Mouse (Mus musculus) myocyte (in vitro differentiated cells): ENCODE measurements around the gene 3100002H09Rik. TPM values are rescaled to one million over a fixed set of nuclear protein-coding genes. Genes with fewer than 3 reads are reported as not detected.

ENCODE experiments used
- H3K27me3 ChIP-seq: one replicate; pipeline ENCODE4 v1.6.1; 2011; ENCODE audit not compliant: control insufficient read depth, insufficient read depth, insufficient read length
- H3K36me3 ChIP-seq: one replicate; pipeline ENCODE4 v1.6.1; 2011; ENCODE audit not compliant: control insufficient read depth, insufficient read depth
- H3K4me2 ChIP-seq: one replicate; pipeline ENCODE4 v1.6.1; 2011; ENCODE audit warnings: low read depth, control low read depth
- H3K4me3 ChIP-seq: one replicate; pipeline ENCODE4 v1.5.1; 2011; ENCODE audit warnings: mild to moderate bottlenecking, control low read depth, moderate library complexity
- H3K79me2 ChIP-seq: one replicate; pipeline ENCODE4 v1.6.1; 2011; ENCODE audit not compliant: control insufficient read depth, insufficient read depth
- H3ac ChIP-seq: one replicate; pipeline ENCODE4 v1.6.1; 2011; ENCODE audit not compliant: control insufficient read depth, insufficient read length
- E2F4 ChIP-seq: IDR thresholded peaks from one replicate; pipeline ENCODE4 v1.6.1; 2011; ENCODE audit warnings: mild to moderate bottlenecking, control low read depth, moderate library complexity; ENCODE audit not compliant: insufficient read depth
- MAX ChIP-seq: IDR thresholded peaks from one replicate; pipeline ENCODE4 v1.6.1; 2011; ENCODE audit warnings: low read depth, mild to moderate bottlenecking, control low read depth
- MYOD1 ChIP-seq, 3 experiments: IDR thresholded peaks; one replicate each; pipeline ENCODE4 v1.6.1; 2011; ENCODE audit warnings: control low read depth in 2 of 3, low read depth in 2 of 3, mild to moderate bottlenecking in 2 of 3, moderate library complexity in 1 of 3; ENCODE audit not compliant: insufficient read length in 2 of 3, control insufficient read depth in 1 of 3
- MYOG ChIP-seq, 3 experiments: IDR thresholded peaks; one replicate each; pipeline ENCODE4 v1.6.1; 2011; ENCODE audit warnings: control low read depth in 2 of 3, low read depth in 2 of 3, mild to moderate bottlenecking in 2 of 3; ENCODE audit not compliant: insufficient read length in 2 of 3, control insufficient read depth in 1 of 3, insufficient read depth in 1 of 3
- POLR2AphosphoS2 ChIP-seq: IDR thresholded peaks from one replicate; pipeline ENCODE4 v1.6.1; 2011; ENCODE audit warnings: low read depth, control low read depth; ENCODE audit not compliant: insufficient read length
- REST ChIP-seq: IDR thresholded peaks from one replicate; pipeline ENCODE4 v1.6.1; 2011; ENCODE audit warnings: mild to moderate bottlenecking, control low read depth, moderate library complexity; ENCODE audit not compliant: insufficient read depth, insufficient read length
- TCF3 ChIP-seq: IDR thresholded peaks from one replicate; pipeline ENCODE4 v1.6.1; 2011; ENCODE audit warnings: low read depth, control low read depth; ENCODE audit not compliant: insufficient read length
- polyA plus RNA-seq: library from polyadenylated mRNA; unstranded; fragments of >200 nt; fragmentation: generic; extraction: Trizol; gene quantifications from one replicate; pipeline ENCODE4 v1.2.1, GENCODE M21; 2012; ENCODE audit warnings: missing spikeins

Gene 3100002H09Rik
- polyA plus RNA-seq, 1 experiment, result not detected

GRCm38 (mm10) chr4:124569661-124570060 lies 40.9 kb downstream of the 3100002H09Rik start:
- Histone ChIP-seq H3K27me3 (peaks cover 48% of the 10 kb centered on the region), H3K36me3 (no peaks in the 10 kb centered on the region), H3ac (no peak overlapping the region), H3K4me2 (no peak overlapping the region), H3K79me2 (no peaks in the 10 kb centered on the region), H3K4me3 (no peak overlapping the region)
- TF ChIP-seq E2F4, result no peak
- TF ChIP-seq REST, result no peak
- no peak for TF ChIP-seq POLR2AphosphoS2

GRCm38 (mm10) chr4:124563371-124563770 lies 47.2 kb downstream of the 3100002H09Rik start:
- no peak for TF ChIP-seq TCF3
- no peak for TF ChIP-seq MYOG (IDR thresholded peaks at IDR 0.05; ENCODE audit: control insufficient read depth in 1 of 3, insufficient read depth in 1 of 3, insufficient read length in 2 of 3, low read depth in 2 of 3)
- no peak for TF ChIP-seq MYOD1 (IDR thresholded peaks at IDR 0.05; ENCODE audit: control insufficient read depth in 1 of 3, insufficient read length in 2 of 3, low read depth in 2 of 3)
- Histone ChIP-seq H3K27me3 (peaks cover 41% of the 10 kb centered on the region), H3K36me3 (no peaks in the 10 kb centered on the region), H3ac (no peak overlapping the region), H3K4me3 (no peak overlapping the region), H3K79me2 (no peaks in the 10 kb centered on the region), H3K4me2 (no peak overlapping the region)

- Histone ChIP-seq H3K36me3 (no peaks in the 10 kb centered on the region), H3K4me2 (no peak overlapping the region), H3K27me3 (peaks cover 36% of the 10 kb centered on the region), H3ac (no peak overlapping the region), H3K79me2 (no peaks in the 10 kb centered on the region), H3K4me3 (no peak overlapping the region)
- TF ChIP-seq TCF3 (no peak), MAX (no peak)
These were observed 47.9 kb downstream of the 3100002H09Rik start for GRCm38 (mm10) chr4:124562721-124563120.

Other genes starting within 250 kb of the 3100002H09Rik start
- gene Pou3f1, start 46.0 kb upstream of the 3100002H09Rik start, polyA plus RNA-seq, result 0.01 TPM
- gene Utp11, start 82.8 kb upstream of the 3100002H09Rik start, polyA plus RNA-seq, result 36.2 TPM
- 110 TPM for gene Fhl3, start 89.9 kb upstream of the 3100002H09Rik start, polyA plus RNA-seq
- 41.6 TPM for gene Sf3a3, start 104.0 kb upstream of the 3100002H09Rik start, polyA plus RNA-seq
- 25.1 TPM for gene Inpp5b, start 131.0 kb upstream of the 3100002H09Rik start, polyA plus RNA-seq
- 12.9 TPM for gene Mtf1, start 191.3 kb upstream of the 3100002H09Rik start, polyA plus RNA-seq
- gene Yrdc, start 239.9 kb upstream of the 3100002H09Rik start, polyA plus RNA-seq, result 36.5 TPM
- gene 1110065P20Rik, start 240.4 kb upstream of the 3100002H09Rik start, polyA plus RNA-seq, result 82.5 TPM